Mouse (Mus musculus): Measurements from ENCODE around the gene Atg4d.

- TF ChIP-seq CTCF (IDR thresholded peaks at IDR 0.05; ENCODE audit: insufficient read depth, low read length) (no peak), POLR2A (IDR thresholded peaks at IDR 0.05; ENCODE audit: borderline replicate concordance, extremely low read depth, low read depth, low read length) (no peak)
These were observed 8.6 kb downstream of the Atg4d start for GRCm38 (mm10) chr9:21273520-21274228.
